Mouse (Mus musculus): Measurements from ENCODE around the gene Cops8. TPM values are rescaled to one million over a fixed set of nuclear protein-coding genes. Genes with fewer than 3 reads are reported as not detected.

The Cops8 gene
- 159 and 165 TPM in 2 replicates for polyA plus RNA-seq (2015; fragmentation: Nextera tagmentation; extraction: Ambion mirVana)

- Histone ChIP-seq H3K4me2 (ENCODE audit: low read length) (peak within 1 kb of the TSS; percentile 84), H3K36me3 (ENCODE audit: control insufficient read depth, insufficient read depth, low read length) (peaks cover 13% of the 10 kb centered on the region), H3K4me3 (ENCODE audit: low read length) (peak within 1 kb of the TSS; percentile 94), H3K4me1 (ENCODE audit: control insufficient read depth, insufficient read depth, low read depth, low read length) (peaks cover 8% of the 10 kb centered on the region), H3K9ac (ENCODE audit: low read depth, low read length) (peak within 1 kb of the TSS; percentile 83), H3K27me3 (replicated peaks; ENCODE audit: control insufficient read depth, insufficient read depth, low read length) (no peaks in the 10 kb centered on the region; the same call in none of the 2 replicates), H3K27ac (ENCODE audit: low read depth, low read length) (peak within 1 kb of the TSS; percentile 77), H3K9me3 (ENCODE audit: control insufficient read depth, low read length) (no peaks in the 10 kb centered on the region)
- 5% methylated on average over 48 of the region's 48 CpGs for WGBS
- ATAC-seq = peak; percentile 100
Measured at GRCm38 (mm10) chr1:90602759-90603560, at the start of gene Cops8. Gene Cops8 (plus strand): TSS chr1:90602981.

- WGBS = 100% methylated on average over 1 of the region's 1 CpGs
- Histone ChIP-seq H3K4me3 (ENCODE audit: low read length) (no peak overlapping the region), H3K9me3 (ENCODE audit: control insufficient read depth, low read length) (no peaks in the 10 kb centered on the region), H3K27ac (ENCODE audit: low read depth, low read length) (no peak overlapping the region), H3K4me1 (ENCODE audit: control insufficient read depth, insufficient read depth, low read depth, low read length) (peaks cover 3% of the 10 kb centered on the region; the same call in 1 of the 2 replicates), H3K36me3 (ENCODE audit: control insufficient read depth, insufficient read depth, low read length) (no peaks in the 10 kb centered on the region), H3K27me3 (replicated peaks; ENCODE audit: control insufficient read depth, insufficient read depth, low read length) (no peaks in the 10 kb centered on the region), H3K4me2 (ENCODE audit: low read length) (no peak overlapping the region), H3K9ac (ENCODE audit: low read depth, low read length) (no peak overlapping the region)
- ATAC-seq = no peak
Measured at GRCm38 (mm10) chr1:90557140-90557539, 45.6 kb upstream of the Cops8 start.

- Histone ChIP-seq H3K9ac (ENCODE audit: low read depth, low read length) (no peak overlapping the region), H3K4me3 (ENCODE audit: low read length) (no peak overlapping the region), H3K27ac (ENCODE audit: low read depth, low read length) (no peak overlapping the region), H3K27me3 (replicated peaks; ENCODE audit: control insufficient read depth, insufficient read depth, low read length) (no peaks in the 10 kb centered on the region; the same call in 1 of the 2 replicates), H3K9me3 (ENCODE audit: control insufficient read depth, low read length) (no peaks in the 10 kb centered on the region), H3K4me1 (ENCODE audit: control insufficient read depth, insufficient read depth, low read depth, low read length) (peaks cover 3% of the 10 kb centered on the region; the same call in 1 of the 2 replicates), H3K36me3 (ENCODE audit: control insufficient read depth, insufficient read depth, low read length) (no peaks in the 10 kb centered on the region), H3K4me2 (ENCODE audit: low read length) (no peak overlapping the region)
- no peak for ATAC-seq
- 19% methylated on average over 5 of the region's 5 CpGs for WGBS
Measured at GRCm38 (mm10) chr1:90560942-90561726, 41.6 kb upstream of the Cops8 start.

GRCm38 (mm10) chr1:90563945-90564344 lies 38.8 kb upstream of the Cops8 start:
- H3K4me2 ChIP-seq (ENCODE audit: low read length) = no peak overlapping the region
- H3K9ac ChIP-seq (ENCODE audit: low read depth, low read length) = no peak overlapping the region
- no peak overlapping the region for H3K27ac ChIP-seq (ENCODE audit: low read depth, low read length)
- 93% methylated on average over 3 of the region's 3 CpGs for WGBS
- peaks cover 3% of the 10 kb centered on the region for H3K4me1 ChIP-seq (ENCODE audit: control insufficient read depth, insufficient read depth, low read depth, low read length)
- no peaks in the 10 kb centered on the region; the same call in 1 of the 2 replicates for H3K27me3 ChIP-seq (replicated peaks; ENCODE audit: control insufficient read depth, insufficient read depth, low read length)
- no peak overlapping the region for H3K4me3 ChIP-seq (ENCODE audit: low read length)
- no peak for ATAC-seq
- H3K36me3 ChIP-seq (ENCODE audit: control insufficient read depth, insufficient read depth, low read length) = no peaks in the 10 kb centered on the region
- no peaks in the 10 kb centered on the region for H3K9me3 ChIP-seq (ENCODE audit: control insufficient read depth, low read length)

- 36% methylated on average over 15 of the region's 15 CpGs for WGBS
- no peaks in the 10 kb centered on the region; the same call in 1 of the 2 replicates for H3K4me1 ChIP-seq (ENCODE audit: control insufficient read depth, insufficient read depth, low read depth, low read length)
- H3K27me3 ChIP-seq (replicated peaks; ENCODE audit: control insufficient read depth, insufficient read depth, low read length) = no peaks in the 10 kb centered on the region; the same call in 1 of the 2 replicates
- no peak overlapping the region for H3K9ac ChIP-seq (ENCODE audit: low read depth, low read length)
- peak; percentile 74; the same call in 1 of the 2 replicates for ATAC-seq
- no peak overlapping the region for H3K4me3 ChIP-seq (ENCODE audit: low read length)
- no peak overlapping the region for H3K27ac ChIP-seq (ENCODE audit: low read depth, low read length)
- H3K36me3 ChIP-seq (ENCODE audit: control insufficient read depth, insufficient read depth, low read length) = no peaks in the 10 kb centered on the region
- H3K9me3 ChIP-seq (ENCODE audit: control insufficient read depth, low read length) = no peaks in the 10 kb centered on the region
- H3K4me2 ChIP-seq (ENCODE audit: low read length) = no peak overlapping the region
Measured at GRCm38 (mm10) chr1:90566664-90567440, 35.9 kb upstream of the Cops8 start.

- H3K27ac ChIP-seq (ENCODE audit: low read depth, low read length) = no peak overlapping the region
- ATAC-seq = no peak
- no peaks in the 10 kb centered on the region for H3K9me3 ChIP-seq (ENCODE audit: control insufficient read depth, low read length)
- no peaks in the 10 kb centered on the region for H3K27me3 ChIP-seq (replicated peaks; ENCODE audit: control insufficient read depth, insufficient read depth, low read length)
- H3K4me1 ChIP-seq (ENCODE audit: control insufficient read depth, insufficient read depth, low read depth, low read length) = peaks cover 2% of the 10 kb centered on the region
- no peak overlapping the region for H3K4me2 ChIP-seq (ENCODE audit: low read length)
- no peaks in the 10 kb centered on the region for H3K36me3 ChIP-seq (ENCODE audit: control insufficient read depth, insufficient read depth, low read length)
- WGBS = 92% methylated on average over 6 of the region's 6 CpGs
- H3K9ac ChIP-seq (ENCODE audit: low read depth, low read length) = no peak overlapping the region
- H3K4me3 ChIP-seq (ENCODE audit: low read length) = no peak overlapping the region
Measured at GRCm38 (mm10) chr1:90573831-90574230, 28.9 kb upstream of the Cops8 start.

- H3K4me3 ChIP-seq (ENCODE audit: low read length) = no peak overlapping the region
- no peaks in the 10 kb centered on the region for H3K27me3 ChIP-seq (replicated peaks; ENCODE audit: control insufficient read depth, insufficient read depth, low read length)
- no peaks in the 10 kb centered on the region for H3K9me3 ChIP-seq (ENCODE audit: control insufficient read depth, low read length)
- no peak overlapping the region for H3K27ac ChIP-seq (ENCODE audit: low read depth, low read length)
- H3K4me1 ChIP-seq (ENCODE audit: control insufficient read depth, insufficient read depth, low read depth, low read length) = peaks cover 2% of the 10 kb centered on the region
- H3K36me3 ChIP-seq (ENCODE audit: control insufficient read depth, insufficient read depth, low read length) = no peaks in the 10 kb centered on the region
- ATAC-seq = peak; percentile 20; the same call in 1 of the 2 replicates
- whole genome bisulfite sequencing = 32% methylated on average over 3 of the region's 3 CpGs
- no peak overlapping the region for H3K4me2 ChIP-seq (ENCODE audit: low read length)
- no peak overlapping the region for H3K9ac ChIP-seq (ENCODE audit: low read depth, low read length)
Measured at GRCm38 (mm10) chr1:90574845-90575244, 27.9 kb upstream of the Cops8 start.

- Histone ChIP-seq H3K4me2 (ENCODE audit: low read length) (no peak overlapping the region), H3K36me3 (ENCODE audit: control insufficient read depth, insufficient read depth, low read length) (no peaks in the 10 kb centered on the region), H3K4me1 (ENCODE audit: control insufficient read depth, insufficient read depth, low read depth, low read length) (peaks cover 4% of the 10 kb centered on the region), H3K9me3 (ENCODE audit: control insufficient read depth, low read length) (no peaks in the 10 kb centered on the region), H3K4me3 (ENCODE audit: low read length) (no peak overlapping the region), H3K27me3 (replicated peaks; ENCODE audit: control insufficient read depth, insufficient read depth, low read length) (no peaks in the 10 kb centered on the region), H3K27ac (ENCODE audit: low read depth, low read length) (no peak overlapping the region), H3K9ac (ENCODE audit: low read depth, low read length) (no peak overlapping the region)
- no peak for ATAC-seq
- 75% methylated on average over 5 of the region's 5 CpGs for WGBS
Measured at GRCm38 (mm10) chr1:90577417-90577816, 25.4 kb upstream of the Cops8 start.
